Mouse (Mus musculus) embryonic facial prominence, embryonic 14.5 days (tissue): ENCODE data around the gene March8. TPM values are rescaled to one million over a fixed set of nuclear protein-coding genes. Genes with fewer than 3 reads are reported as not detected.

Source experiments
- ATAC-seq: fragments of 200-750 bp; cut with Nextera tagmentation; 2 replicates; pipeline ENCODE4 v1.8.0; 2017; ENCODE audit warnings: low read depth, moderate number of reproducible peaks, moderate TSS enrichment
- DNase-seq: peaks from one replicate; pipeline ENCODE4 v3.0.0-alpha.2; 2015; ENCODE audit warnings: low spot score
- H3K27ac ChIP-seq: fragments of 300-500 bp; sonication (generic); replicated peaks from 2 replicates; pipeline ENCODE4 v1.5.1; 2014; ENCODE audit warnings: low read depth, mild to moderate bottlenecking, low read length, moderate library complexity
- H3K27me3 ChIP-seq: fragments of 300-500 bp; sonication (generic); replicated peaks from 2 replicates; pipeline ENCODE4 v1.6.1; 2014; ENCODE audit warnings: low read length; ENCODE audit not compliant: control insufficient read depth, insufficient read depth
- H3K36me3 ChIP-seq: fragments of 300-500 bp; sonication (generic); 2 replicates; pipeline ENCODE4 v1.6.1; 2014; ENCODE audit warnings: low read length, mixed read lengths; ENCODE audit not compliant: control insufficient read depth, insufficient read depth
- H3K4me1 ChIP-seq: fragments of 300-500 bp; sonication (generic); 2 replicates; pipeline ENCODE4 v1.6.1; 2014; ENCODE audit warnings: antibody characterized with exemption, low read length; ENCODE audit not compliant: control insufficient read depth, insufficient read depth
- H3K4me2 ChIP-seq: fragments of 300-500 bp; sonication (generic); 2 replicates; pipeline ENCODE4 v1.6.1; 2014; ENCODE audit warnings: low read depth, mild to moderate bottlenecking, low read length, moderate library complexity, mixed read lengths
- H3K4me3 ChIP-seq: fragments of 300-500 bp; sonication (generic); 2 replicates; pipeline ENCODE4 v1.5.1; 2014; ENCODE audit warnings: low read depth, mild to moderate bottlenecking, low read length
- H3K9ac ChIP-seq: fragments of 300-500 bp; sonication (generic); 2 replicates; pipeline ENCODE4 v1.6.1; 2014; ENCODE audit warnings: low read depth, mild to moderate bottlenecking, low read length, moderate library complexity, mixed read lengths
- H3K9me3 ChIP-seq: fragments of 300-500 bp; sonication (generic); 2 replicates; pipeline ENCODE4 v1.6.1; 2016; ENCODE audit warnings: low read length; ENCODE audit not compliant: control insufficient read depth
- WGBS: fragments of 180-500 bp; shearing (Covaris S2); extraction: QIAGEN DNeasy Blood & Tissue Kit; methylation state at CpG from one replicate; pipeline ENCODE4 v1.1.7; 2014; 5-methylcytosine and 5-hydroxymethylcytosine counted together
- polyA plus RNA-seq: library from polyadenylated mRNA; unstranded; fragments of >200 nt; fragmentation: Nextera tagmentation; extraction: Ambion mirVana; gene quantifications from 2 replicates; pipeline ENCODE4 v1.2.1, GENCODE M21; 2014

Gene March8
- polyA plus RNA-seq, 1 experiment from 2014 or later: 31.8 TPM

GRCm38 (mm10) chr6:116380157-116380556 lies 42.3 kb downstream of the March8 start:
- 50% methylated on average over 3 of the region's 3 CpGs for WGBS
- Histone ChIP-seq H3K4me1 (0 out of 2 replicates have a peak, but pooled peaks cover 6% of the 10 kb centered on the region), H3K4me3 (no peak overlapping the region), H3K9ac (no peak overlapping the region), H3K9me3 (no peaks in the 10 kb centered on the region), H3K27me3 (no peaks in the 10 kb centered on the region), H3K27ac (no peak overlapping the region), H3K36me3 (no peaks in the 10 kb centered on the region), H3K4me2 (no peak overlapping the region)
- ATAC-seq: no peak
- DNase-seq: no peak

DNA sequence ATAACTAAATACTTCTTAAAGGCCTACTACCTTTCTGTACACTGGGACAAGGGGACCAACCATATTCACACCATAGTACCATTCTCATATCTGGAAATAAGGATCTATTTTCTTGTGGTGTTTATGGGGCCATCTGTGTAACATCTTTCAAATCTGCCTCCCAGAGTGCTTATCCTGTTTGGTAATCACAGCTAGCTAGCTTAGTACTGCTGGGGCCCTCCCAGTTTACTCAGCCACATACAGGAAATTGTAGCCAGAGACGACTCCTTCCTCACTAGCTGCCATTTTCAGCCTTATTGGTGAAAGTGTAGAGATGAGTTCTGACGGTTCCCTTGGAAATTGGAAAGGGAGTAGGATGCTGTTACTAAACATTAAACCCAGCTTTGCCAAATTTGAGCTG lies 43.8 kb downstream of the March8 start:
- H3K9me3 ChIP-seq: no peaks in the 10 kb centered on the region
- ATAC-seq: no peak

GRCm38 (mm10) chr6:116383582-116383981 lies 45.8 kb downstream of the March8 start:
- Histone ChIP-seq H3K4me3 (no peak overlapping the region), H3K27ac (no peak overlapping the region), H3K9me3 (no peaks in the 10 kb centered on the region)

More for the DNA sequence above, 43.8 kb downstream of the March8 start:
- WGBS: 47% methylated on average over 2 of the region's 2 CpGs
- Histone ChIP-seq H3K36me3 (no peaks in the 10 kb centered on the region), H3K4me2 (no peak overlapping the region), H3K27ac (no peak overlapping the region), H3K27me3 (no peaks in the 10 kb centered on the region), H3K9ac (no peak overlapping the region), H3K4me3 (no peak overlapping the region), H3K4me1 (0 out of 2 replicates have a peak, but pooled peaks cover 6% of the 10 kb centered on the region)
- no peak for DNase-seq

DNA sequence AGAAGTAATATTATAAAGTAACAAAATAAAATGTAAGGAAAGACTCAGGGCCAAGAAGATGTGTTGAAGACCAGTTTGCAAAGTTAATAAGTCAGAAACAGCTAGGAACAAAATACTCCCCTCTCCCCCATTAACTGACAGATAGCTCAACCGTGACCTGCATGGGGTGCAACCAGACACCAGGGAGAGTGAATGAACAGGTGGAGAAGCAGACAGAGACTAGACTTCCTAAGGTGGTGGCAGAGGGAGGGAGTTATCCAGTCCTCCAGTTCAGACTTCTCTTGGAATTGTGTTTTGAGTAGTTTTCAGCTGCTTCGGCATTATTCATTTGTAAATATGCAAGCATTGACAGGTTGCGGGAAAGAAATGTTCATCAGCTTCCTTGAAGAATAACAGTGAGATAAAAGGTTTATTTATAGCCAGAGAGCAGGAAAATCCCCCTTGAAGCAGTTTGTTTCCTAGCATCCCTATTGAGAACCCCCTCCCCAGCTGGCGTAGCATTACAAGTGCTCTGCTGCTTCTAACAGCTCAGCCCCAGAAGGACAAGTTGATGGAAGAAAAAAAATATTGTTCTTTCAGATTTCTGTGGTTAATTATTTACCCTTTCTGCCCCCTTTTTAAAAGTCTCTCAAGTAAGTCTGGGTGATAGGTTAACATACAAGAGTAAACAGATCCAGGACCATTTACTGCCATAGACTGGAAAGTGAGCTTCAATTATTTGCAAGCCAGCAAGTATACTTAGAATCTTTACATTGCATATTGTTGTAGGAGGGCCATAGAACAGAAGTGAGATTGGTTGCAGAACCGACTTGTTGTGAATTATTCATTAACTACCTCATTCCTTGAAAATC lies 47.6 kb downstream of the March8 start:
- DNase-seq (no peak), ATAC-seq (no peak)
- Histone ChIP-seq H3K36me3 (no peaks in the 10 kb centered on the region), H3K27ac (no peak overlapping the region), H3K4me1 (0 out of 2 replicates have a peak, but pooled peaks cover 6% of the 10 kb centered on the region), H3K27me3 (no peaks in the 10 kb centered on the region), H3K4me2 (no peak overlapping the region), H3K9me3 (no peaks in the 10 kb centered on the region), H3K9ac (no peak overlapping the region), H3K4me3 (no peak overlapping the region)
- 40% methylated on average over 5 of the region's 5 CpGs for WGBS

More at GRCm38 (mm10) chr6:116383582-116383981, 45.8 kb downstream of the March8 start:
- Histone ChIP-seq H3K4me2 (no peak overlapping the region), H3K36me3 (no peaks in the 10 kb centered on the region), H3K4me1 (0 out of 2 replicates have a peak, but pooled peaks cover 6% of the 10 kb centered on the region), H3K9ac (no peak overlapping the region), H3K27me3 (no peaks in the 10 kb centered on the region)
- 81% methylated on average over 10 of the region's 10 CpGs for WGBS
- DNase-seq (peak; percentile 46), ATAC-seq (no peak)

GRCm38 (mm10) chr6:116386045-116386415 lies 48.2 kb downstream of the March8 start:
- no peak overlapping the region for H3K9ac ChIP-seq
- H3K4me3 ChIP-seq: no peak overlapping the region
- no peaks in the 10 kb centered on the region for H3K27me3 ChIP-seq
- DNase-seq (peak; percentile 23), ATAC-seq (peak; percentile 50; the same call in 1 of the 2 replicates)
- no peak overlapping the region for H3K27ac ChIP-seq
- H3K9me3 ChIP-seq: no peaks in the 10 kb centered on the region
- 29% methylated on average over 4 of the region's 4 CpGs for WGBS
- no peak overlapping the region for H3K4me2 ChIP-seq
- 0 out of 2 replicates have a peak, but pooled peaks cover 6% of the 10 kb centered on the region for H3K4me1 ChIP-seq
- H3K36me3 ChIP-seq: no peaks in the 10 kb centered on the region

GRCm38 (mm10) chr6:116386506-116386905 lies 48.7 kb downstream of the March8 start:
- 72% methylated on average over 3 of the region's 3 CpGs for WGBS
- Histone ChIP-seq H3K4me1 (0 out of 2 replicates have a peak, but pooled peaks cover 6% of the 10 kb centered on the region), H3K27me3 (no peaks in the 10 kb centered on the region), H3K4me3 (no peak overlapping the region), H3K9me3 (no peaks in the 10 kb centered on the region), H3K9ac (no peak overlapping the region), H3K36me3 (no peaks in the 10 kb centered on the region), H3K4me2 (no peak overlapping the region), H3K27ac (no peak overlapping the region)
- DNase-seq (no peak), ATAC-seq (no peak)

DNA sequence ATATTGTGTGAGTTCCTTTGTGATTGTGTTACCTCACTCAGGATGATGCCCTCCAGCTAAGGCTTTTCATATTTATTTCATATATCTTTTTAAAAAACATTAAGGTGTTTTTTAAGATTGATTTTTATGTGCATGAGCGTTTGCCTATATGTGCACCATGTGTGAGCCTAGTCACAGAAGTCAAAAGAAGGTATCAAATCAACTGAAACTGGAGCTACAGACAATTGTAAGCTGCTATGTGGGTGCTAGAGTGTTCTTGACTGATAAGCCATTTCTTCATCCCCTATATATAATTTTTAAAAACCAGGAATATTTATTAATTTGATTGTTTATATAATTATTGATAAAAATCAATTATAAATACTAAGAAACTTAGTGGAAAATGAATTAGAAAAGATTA lies 50.2 kb downstream of the March8 start:
- WGBS: 88% methylated on average over 1 of the region's 1 CpGs
- Histone ChIP-seq H3K9me3 (no peaks in the 10 kb centered on the region), H3K4me2 (no peak overlapping the region), H3K27me3 (no peaks in the 10 kb centered on the region), H3K9ac (no peak overlapping the region), H3K27ac (no peak overlapping the region), H3K4me1 (0 out of 2 replicates have a peak, but pooled peaks cover 6% of the 10 kb centered on the region), H3K4me3 (no peak overlapping the region), H3K36me3 (no peaks in the 10 kb centered on the region)
- ATAC-seq: no peak
- no peak for DNase-seq

- Histone ChIP-seq H3K4me3 (no peak overlapping the region), H3K9me3 (no peaks in the 10 kb centered on the region), H3K9ac (no peak overlapping the region), H3K4me2 (no peak overlapping the region), H3K36me3 (no peaks in the 10 kb centered on the region), H3K27me3 (no peaks in the 10 kb centered on the region), H3K27ac (no peak overlapping the region), H3K4me1 (no peaks in the 10 kb centered on the region)
- DNase-seq (no peak), ATAC-seq (no peak)
Observed at GRCm38 (mm10) chr6:116389481-116389880, 51.7 kb downstream of the March8 start.
